Mouse (Mus musculus): Measurements from ENCODE around the gene Sec14l4. TPM values are rescaled to one million over a fixed set of nuclear protein-coding genes. Genes with fewer than 3 reads are reported as not detected.
"Not testable (repeated sequence)": the region's sequence is repeated elsewhere in the genome, so short reads cannot be mapped to it uniquely, and the experiment has no call there.

Gene Sec14l4
- polyA plus RNA-seq, 1 experiment: not detected

- DNase-seq (ENCODE audit: low read depth): peak; percentile 28
- no peak for TF ChIP-seq CTCF (IDR thresholded peaks at IDR 0.05; ENCODE audit: borderline replicate concordance, extremely low read depth, insufficient read depth, insufficient read length)
- TF ChIP-seq POLR2A (IDR thresholded peaks at IDR 0.05; ENCODE audit: borderline replicate concordance, extremely low read depth, insufficient read depth, insufficient read length, poor library complexity, severe bottlenecking): no peak
These were observed 33.1 kb upstream of the Sec14l4 start for GRCm38 (mm10) chr11:3997978-3998720.

- TF ChIP-seq CTCF (IDR thresholded peaks at IDR 0.05; ENCODE audit: borderline replicate concordance, extremely low read depth, insufficient read depth, insufficient read length) (no peak), POLR2A (IDR thresholded peaks at IDR 0.05; ENCODE audit: borderline replicate concordance, extremely low read depth, insufficient read depth, insufficient read length, poor library complexity, severe bottlenecking) (no peak)
These were observed 31.7 kb upstream of the Sec14l4 start for GRCm38 (mm10) chr11:3999547-3999946.

GRCm38 (mm10) chr11:4001603-4002002, 29.7 kb upstream of the Sec14l4 start:
- DNase-seq (ENCODE audit: low read depth): peak; percentile 76
- TF ChIP-seq CTCF (IDR thresholded peaks at IDR 0.05; ENCODE audit: borderline replicate concordance, extremely low read depth, insufficient read depth, insufficient read length) (peak; percentile 91), POLR2A (IDR thresholded peaks at IDR 0.05; ENCODE audit: borderline replicate concordance, extremely low read depth, insufficient read depth, insufficient read length, poor library complexity, severe bottlenecking) (no peak)

More at GRCm38 (mm10) chr11:3999547-3999946, 31.7 kb upstream of the Sec14l4 start:
- no peak for DNase-seq (ENCODE audit: low read depth)

GRCm38 (mm10) chr11:4005220-4005805, 25.9 kb upstream of the Sec14l4 start:
- no peak for DNase-seq (ENCODE audit: low read depth)
- TF ChIP-seq CTCF (IDR thresholded peaks at IDR 0.05; ENCODE audit: borderline replicate concordance, extremely low read depth, insufficient read depth, insufficient read length): no peak
- TF ChIP-seq POLR2A (IDR thresholded peaks at IDR 0.05; ENCODE audit: borderline replicate concordance, extremely low read depth, insufficient read depth, insufficient read length, poor library complexity, severe bottlenecking): no peak

- no peak for DNase-seq (ENCODE audit: low read depth)
- 0 out of 2 replicates have a peak, but pooled peaks have one; percentile 4 for TF ChIP-seq CTCF (IDR thresholded peaks at IDR 0.05; ENCODE audit: borderline replicate concordance, extremely low read depth, insufficient read depth, insufficient read length)
- no peak for TF ChIP-seq POLR2A (IDR thresholded peaks at IDR 0.05; ENCODE audit: borderline replicate concordance, extremely low read depth, insufficient read depth, insufficient read length, poor library complexity, severe bottlenecking)
These were observed 24.8 kb upstream of the Sec14l4 start for GRCm38 (mm10) chr11:4006462-4006861.

- no peak for DNase-seq (ENCODE audit: low read depth)
- TF ChIP-seq CTCF (IDR thresholded peaks at IDR 0.05; ENCODE audit: borderline replicate concordance, extremely low read depth, insufficient read depth, insufficient read length) (no peak), POLR2A (IDR thresholded peaks at IDR 0.05; ENCODE audit: borderline replicate concordance, extremely low read depth, insufficient read depth, insufficient read length, poor library complexity, severe bottlenecking) (no peak)
These were observed 18.6 kb upstream of the Sec14l4 start for GRCm38 (mm10) chr11:4012616-4013015.

GRCm38 (mm10) chr11:4015796-4016195, 15.5 kb upstream of the Sec14l4 start:
- DNase-seq (ENCODE audit: low read depth): not testable (repeated sequence)

- not testable (repeated sequence) for DNase-seq (ENCODE audit: low read depth)
These were observed 9.2 kb upstream of the Sec14l4 start for GRCm38 (mm10) chr11:4022111-4022510.

GRCm38 (mm10) chr11:4023321-4023720, 7.9 kb upstream of the Sec14l4 start:
- no peak for TF ChIP-seq POLR2A (IDR thresholded peaks at IDR 0.05; ENCODE audit: borderline replicate concordance, extremely low read depth, insufficient read depth, insufficient read length, poor library complexity, severe bottlenecking)
- TF ChIP-seq CTCF (IDR thresholded peaks at IDR 0.05; ENCODE audit: borderline replicate concordance, extremely low read depth, insufficient read depth, insufficient read length): no peak

GRCm38 (mm10) chr11:4027066-4027465, 4.2 kb upstream of the Sec14l4 start:
- DNase-seq (ENCODE audit: low read depth): no peak
- TF ChIP-seq CTCF (IDR thresholded peaks at IDR 0.05; ENCODE audit: borderline replicate concordance, extremely low read depth, insufficient read depth, insufficient read length): no peak
- no peak for TF ChIP-seq POLR2A (IDR thresholded peaks at IDR 0.05; ENCODE audit: borderline replicate concordance, extremely low read depth, insufficient read depth, insufficient read length, poor library complexity, severe bottlenecking)

More at GRCm38 (mm10) chr11:4023321-4023720, 7.9 kb upstream of the Sec14l4 start:
- DNase-seq (ENCODE audit: low read depth): no peak

- TF ChIP-seq CTCF (IDR thresholded peaks at IDR 0.05; ENCODE audit: borderline replicate concordance, extremely low read depth, insufficient read depth, insufficient read length) (no peak), POLR2A (IDR thresholded peaks at IDR 0.05; ENCODE audit: borderline replicate concordance, extremely low read depth, insufficient read depth, insufficient read length, poor library complexity, severe bottlenecking) (no peak)
- DNase-seq (ENCODE audit: low read depth): peak; percentile 46
These were observed 3.5 kb upstream of the Sec14l4 start for GRCm38 (mm10) chr11:4027561-4028334.

GRCm38 (mm10) chr11:4029343-4029742, 1.9 kb upstream of the Sec14l4 start:
- DNase-seq (ENCODE audit: low read depth): no peak
- no peak for TF ChIP-seq POLR2A (IDR thresholded peaks at IDR 0.05; ENCODE audit: borderline replicate concordance, extremely low read depth, insufficient read depth, insufficient read length, poor library complexity, severe bottlenecking)
- no peak for TF ChIP-seq CTCF (IDR thresholded peaks at IDR 0.05; ENCODE audit: borderline replicate concordance, extremely low read depth, insufficient read depth, insufficient read length)
